Mouse (Mus musculus): ENCODE measurements around the gene Lrrc73.

Gene Lrrc73

DNA sequence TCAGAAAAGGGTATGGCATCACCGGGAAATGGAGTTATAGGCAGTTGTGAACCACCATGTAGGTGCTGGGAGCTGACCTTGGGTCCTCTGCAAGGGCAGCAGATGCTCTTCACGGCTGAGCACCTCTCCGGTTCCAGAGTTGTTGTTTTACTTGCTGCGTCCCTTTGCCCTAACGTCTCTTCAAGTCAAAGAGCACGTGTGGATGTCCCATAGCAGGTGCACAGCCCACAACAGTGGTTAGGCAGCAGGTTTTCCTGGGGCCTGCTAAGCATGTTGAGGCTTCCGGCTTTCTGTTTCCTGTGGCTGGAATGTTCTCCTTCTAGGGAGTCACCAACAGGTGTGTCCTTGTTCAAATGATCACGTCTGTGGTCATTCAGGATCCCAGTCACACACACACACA, 30.6 kb downstream of the Lrrc73 start:
- no peak for DNase-seq (ENCODE audit: inconsistent age in 2 of 2, low spot score in 1 of 2)

DNA sequence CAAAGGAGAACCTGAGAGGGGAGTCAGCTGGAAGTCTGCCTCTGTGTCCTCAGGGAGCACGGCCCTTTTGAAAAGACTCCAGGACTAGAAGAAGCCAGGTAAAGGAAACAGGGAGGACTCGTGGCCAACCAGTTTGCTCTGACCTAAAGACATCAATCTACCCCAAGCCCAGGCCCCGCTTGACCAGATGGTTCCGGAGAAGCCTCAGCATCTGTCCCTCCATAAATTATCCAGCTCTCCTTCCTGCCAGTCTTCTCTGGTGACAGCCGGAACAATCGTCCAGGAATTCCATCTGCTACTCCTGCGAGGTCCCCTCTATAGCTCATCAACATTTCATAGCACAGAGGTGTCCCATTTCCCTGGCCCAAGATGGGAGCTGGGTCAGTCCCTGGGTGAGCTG, 31.3 kb downstream of the Lrrc73 start:
- DNase-seq (ENCODE audit: inconsistent age in 2 of 2, low spot score in 1 of 2): no peak

DNA sequence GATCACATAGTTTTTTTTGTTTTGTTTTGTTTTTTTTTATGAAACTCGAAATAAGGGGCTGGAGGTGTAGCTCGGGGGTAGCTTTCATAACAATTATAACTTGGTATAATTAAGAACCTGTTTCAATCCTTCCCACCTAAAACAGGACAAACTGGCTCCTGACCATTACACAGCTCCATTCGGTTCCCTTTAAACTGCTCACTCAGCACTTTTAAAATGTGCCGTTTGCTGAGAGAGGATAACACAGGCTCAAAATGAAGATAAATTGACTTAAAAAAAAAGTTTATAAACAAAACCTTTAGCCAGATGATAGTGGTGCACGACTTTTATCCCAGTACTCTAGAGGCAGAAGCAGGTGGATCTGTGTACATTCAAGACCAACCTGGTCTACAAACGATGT, 32.1 kb downstream of the Lrrc73 start:
- no peak for DNase-seq (ENCODE audit: inconsistent age in 2 of 2, low spot score in 1 of 2)

DNA sequence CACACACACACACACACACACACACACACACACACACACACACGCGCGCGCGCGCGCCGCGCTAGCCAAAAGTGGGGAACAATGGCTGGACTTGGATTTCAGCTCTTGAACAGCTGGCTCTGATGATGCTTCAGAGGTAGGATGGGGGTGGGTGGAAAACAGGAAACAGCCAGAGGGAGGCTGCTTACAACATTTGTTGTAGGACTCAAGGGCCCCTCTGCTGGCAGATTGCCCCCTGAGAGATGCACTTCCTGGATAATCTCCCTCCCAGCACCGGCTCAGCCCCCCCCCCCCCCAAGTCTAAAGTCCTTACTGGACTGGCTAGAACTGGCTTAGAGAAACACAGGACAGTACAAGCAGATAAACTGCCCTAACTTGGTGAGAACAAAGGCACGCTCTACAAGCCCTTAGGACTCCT, 34.4 kb downstream of the Lrrc73 start:
- DNase-seq (ENCODE audit: inconsistent age in 2 of 2, low spot score in 1 of 2): peak in 1 of 2 experiments; percentile 40

DNA sequence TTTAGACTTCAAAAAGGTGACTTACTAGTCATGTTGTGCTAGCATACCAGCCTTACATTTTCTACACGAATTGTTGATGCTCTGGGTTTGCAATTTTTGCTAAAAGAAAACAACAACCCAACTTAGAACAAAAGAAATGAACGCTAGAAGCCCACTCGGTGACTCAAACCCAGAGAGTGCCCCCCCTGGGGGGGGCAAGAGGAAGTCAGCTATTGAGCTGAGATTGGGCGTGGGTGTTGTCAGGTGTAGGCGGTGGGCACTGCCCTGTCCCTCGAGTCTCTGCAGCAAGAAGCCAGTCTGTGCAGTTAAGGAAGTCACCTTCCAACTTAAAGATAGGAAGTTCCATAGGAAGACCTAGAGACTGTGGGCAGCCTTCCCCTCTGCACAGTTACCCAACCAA, 43.3 kb downstream of the Lrrc73 start:
- DNase-seq (ENCODE audit: inconsistent age in 2 of 2, low spot score in 1 of 2): no peak

DNA sequence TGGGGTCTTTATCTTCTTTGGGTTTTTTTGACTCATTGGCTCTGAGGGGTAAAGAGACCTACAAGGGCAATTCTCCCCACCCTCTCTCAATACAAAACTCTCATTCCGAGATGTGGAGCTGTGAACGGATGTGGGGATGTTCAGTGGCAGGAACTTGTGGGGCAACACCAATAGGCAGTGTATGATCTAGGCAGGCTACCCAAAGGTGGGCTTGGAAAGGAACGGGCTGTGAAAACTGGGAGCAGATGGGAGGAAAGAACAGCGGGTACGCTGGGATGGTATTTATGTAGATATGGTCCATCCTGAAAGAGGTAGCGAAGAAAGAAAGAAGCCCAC, 43.7 kb downstream of the Lrrc73 start:
- no peak for DNase-seq (ENCODE audit: inconsistent age in 2 of 2, low spot score in 1 of 2)

DNA sequence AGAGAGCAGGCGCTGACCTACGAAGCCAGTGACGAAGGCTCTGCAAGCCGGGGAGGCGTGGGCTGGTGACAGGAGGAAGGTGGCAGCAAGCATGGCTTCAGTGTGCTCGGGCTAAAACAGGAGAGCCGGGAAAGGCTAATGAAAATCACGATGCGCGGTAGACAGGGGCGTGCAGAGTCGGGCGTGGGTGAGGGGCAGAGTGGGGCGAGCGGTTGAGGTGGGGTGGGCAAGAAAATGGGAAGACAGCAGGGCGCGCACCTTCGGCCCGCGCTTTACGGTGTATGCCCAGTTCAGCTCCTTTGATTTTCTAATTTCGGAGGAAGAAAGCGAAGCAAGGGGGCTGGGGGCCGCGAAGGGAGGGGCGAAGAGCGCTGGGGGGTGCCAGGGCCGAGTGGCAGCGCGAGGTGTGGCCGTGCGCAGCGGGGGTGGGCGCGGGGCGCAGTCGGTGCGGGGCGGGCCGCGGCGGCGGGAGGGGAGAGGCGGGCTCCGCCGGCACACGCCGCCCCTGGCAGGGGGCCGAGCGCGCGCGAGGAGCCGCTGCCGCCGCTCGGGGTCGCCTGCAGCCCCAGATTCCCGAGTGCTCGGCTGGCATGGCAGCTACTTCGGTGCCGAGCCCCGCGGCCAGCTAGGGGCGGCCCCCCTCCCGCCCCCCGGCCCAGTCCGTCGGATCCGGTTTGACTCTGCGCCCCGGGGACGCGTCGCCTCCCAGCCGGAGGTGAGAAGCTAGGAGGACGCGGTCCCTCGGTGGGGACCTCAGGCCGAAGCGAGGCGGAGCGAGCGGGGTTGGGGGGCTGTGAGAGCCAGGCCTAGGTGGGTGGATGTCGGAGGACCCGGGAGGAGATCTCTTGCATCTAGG, 44.3 kb downstream of the Lrrc73 start, which contains the start of gene Dlk2:
Dlk2 (plus strand) TSS at position 58 of the 856 bp plus-strand sequence.
- peak in 1 of 2 experiments; percentile 65 for DNase-seq (ENCODE audit: inconsistent age in 2 of 2, low spot score in 1 of 2)

DNA sequence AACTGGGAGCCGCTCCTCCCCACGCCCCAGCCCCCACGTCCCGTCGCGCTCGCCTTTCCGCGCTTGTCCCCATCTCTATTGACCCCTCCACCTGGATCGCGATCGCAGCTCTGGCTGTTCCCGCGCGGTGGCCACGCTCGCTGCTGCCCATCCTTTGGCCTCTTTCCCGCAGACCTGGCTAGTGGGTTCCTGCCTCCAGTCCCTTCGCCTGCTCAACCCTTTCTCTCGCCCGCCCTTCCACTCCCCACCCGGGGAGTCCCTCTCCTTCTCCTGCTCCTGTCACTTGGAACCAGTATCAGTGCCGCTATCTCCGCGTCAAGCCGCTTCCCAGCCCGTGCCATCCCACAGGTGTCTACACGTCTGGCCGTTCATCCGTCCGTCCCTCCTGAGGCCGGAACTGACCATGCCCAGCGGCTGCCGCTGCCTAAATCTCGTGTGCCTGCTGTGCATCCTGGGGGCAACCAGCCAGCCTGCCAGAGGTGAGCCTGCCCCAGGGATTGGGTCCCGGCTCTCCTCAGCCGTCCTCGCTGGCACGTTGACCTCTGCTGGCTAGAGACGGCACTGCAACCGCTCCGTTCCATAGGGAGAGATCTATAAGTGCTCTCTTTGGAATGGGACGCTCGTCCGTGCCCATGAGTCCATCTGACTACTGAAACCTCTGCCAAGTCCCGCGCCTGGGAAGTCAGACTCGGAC, 45.0 kb downstream of the Lrrc73 start:
- DNase-seq (ENCODE audit: inconsistent age in 2 of 2, low spot score in 1 of 2): peak; percentile 84 to 95

DNA sequence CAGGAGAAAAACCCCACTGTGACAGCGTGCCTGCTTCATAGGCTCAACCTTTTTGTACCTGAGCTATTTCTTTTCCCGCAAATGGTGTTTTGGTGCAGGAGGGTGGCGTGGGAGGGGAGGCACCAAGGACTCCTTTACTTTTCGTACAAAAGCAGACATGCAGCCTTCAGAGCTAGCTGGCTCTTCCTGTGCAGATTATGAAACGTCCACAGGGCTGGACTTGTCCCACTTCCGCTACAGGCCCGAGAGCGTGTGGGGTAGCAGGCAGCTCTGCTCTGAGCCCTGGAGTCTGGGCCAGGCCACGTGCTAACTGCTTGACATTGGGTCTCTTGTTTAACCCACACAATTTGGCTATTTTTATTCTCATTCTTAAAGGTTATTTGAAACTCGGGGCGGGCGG, 48.6 kb downstream of the Lrrc73 start:
- DNase-seq (ENCODE audit: inconsistent age in 2 of 2, low spot score in 1 of 2): no peak

DNA sequence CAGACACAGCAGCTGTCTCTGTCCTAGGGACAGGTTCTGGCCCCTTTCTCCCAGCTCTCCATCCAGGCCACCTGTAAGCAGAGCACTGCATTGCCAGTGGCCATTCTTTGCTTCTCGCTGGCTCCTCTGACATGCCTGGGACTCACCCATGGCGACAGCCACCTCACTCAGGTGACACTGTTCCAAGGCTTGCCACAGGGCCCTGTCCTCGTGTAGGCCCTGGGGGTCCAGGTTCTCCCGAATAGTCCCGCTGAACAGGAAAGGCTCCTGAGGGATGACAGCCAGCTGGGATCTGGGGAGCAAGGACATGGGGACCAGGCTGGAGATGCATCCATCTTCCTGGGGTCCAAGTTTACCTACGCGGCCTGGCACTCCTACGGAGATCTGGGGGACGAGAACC, 50.9 kb downstream of the Lrrc73 start:
- no peak for DNase-seq (ENCODE audit: inconsistent age in 2 of 2, low spot score in 1 of 2)
